Mouse (Mus musculus) right cerebral cortex, adult 2 months (tissue): ENCODE measurements around the gene Sept10.
"Not testable (repeated sequence)": the region's sequence is repeated elsewhere in the genome, so short reads cannot be mapped to it uniquely, and the experiment has no call there.

Source experiments
- DNase-seq, 2 experiments: peaks; one replicate each; pipeline ENCODE4 v3.0.0; 2021 to 2022; ENCODE audit warnings: low spot score in 2 of 2

The Sept10 gene

GRCm38 (mm10) chr10:59127637-59128036, 94.0 kb downstream of the Sept10 start:
- DNase-seq = no peak

GRCm38 (mm10) chr10:59125497-59125896, 96.2 kb downstream of the Sept10 start:
- DNase-seq = no peak

- no peak for DNase-seq
Measured at GRCm38 (mm10) chr10:59119811-59120210, 101.8 kb downstream of the Sept10 start.

DNA sequence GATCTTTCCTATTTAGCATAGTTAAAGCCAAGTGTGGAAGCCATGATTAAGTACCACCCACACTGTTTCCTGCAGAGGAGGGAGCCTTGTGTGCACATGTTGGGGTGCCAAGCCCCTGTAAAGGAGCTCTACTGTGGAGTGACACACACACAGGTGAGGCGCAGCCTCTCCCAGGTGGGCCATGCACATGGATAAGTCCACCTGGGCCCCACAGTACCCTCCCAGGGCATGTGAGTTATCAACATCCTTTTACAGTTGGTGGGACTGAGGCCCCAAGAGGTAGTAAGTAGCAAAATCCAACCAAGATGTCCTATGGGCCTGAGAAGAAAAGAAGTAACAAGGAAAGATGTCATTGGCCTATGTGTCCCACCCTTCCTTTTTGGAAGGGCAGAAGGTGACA, 102.6 kb downstream of the Sept10 start:
- no peak for DNase-seq

GRCm38 (mm10) chr10:59117555-59117954, 104.1 kb downstream of the Sept10 start:
- no peak for DNase-seq

DNA sequence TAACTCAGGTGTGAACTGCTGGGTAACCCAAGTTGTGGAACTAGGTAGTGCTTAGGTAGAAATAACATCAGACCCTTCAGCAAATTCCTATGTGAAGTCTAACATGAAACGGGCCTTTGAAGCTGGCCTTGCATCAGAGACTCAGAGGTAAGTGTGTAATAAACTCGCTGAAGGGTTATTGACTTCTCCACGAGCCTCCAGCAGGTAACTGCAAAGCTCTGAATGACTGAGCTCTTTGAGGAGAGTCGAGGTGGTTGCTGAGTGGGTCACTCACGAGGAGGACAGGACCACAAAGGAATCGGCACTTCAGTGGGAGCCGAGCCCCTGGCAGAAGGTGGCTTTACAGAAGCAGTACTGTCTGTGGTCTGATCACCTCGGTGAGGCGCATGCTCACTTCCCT, 105.3 kb downstream of the Sept10 start:
- DNase-seq = no peak

GRCm38 (mm10) chr10:59115691-59116090, 106.0 kb downstream of the Sept10 start:
- DNase-seq = no peak

DNA sequence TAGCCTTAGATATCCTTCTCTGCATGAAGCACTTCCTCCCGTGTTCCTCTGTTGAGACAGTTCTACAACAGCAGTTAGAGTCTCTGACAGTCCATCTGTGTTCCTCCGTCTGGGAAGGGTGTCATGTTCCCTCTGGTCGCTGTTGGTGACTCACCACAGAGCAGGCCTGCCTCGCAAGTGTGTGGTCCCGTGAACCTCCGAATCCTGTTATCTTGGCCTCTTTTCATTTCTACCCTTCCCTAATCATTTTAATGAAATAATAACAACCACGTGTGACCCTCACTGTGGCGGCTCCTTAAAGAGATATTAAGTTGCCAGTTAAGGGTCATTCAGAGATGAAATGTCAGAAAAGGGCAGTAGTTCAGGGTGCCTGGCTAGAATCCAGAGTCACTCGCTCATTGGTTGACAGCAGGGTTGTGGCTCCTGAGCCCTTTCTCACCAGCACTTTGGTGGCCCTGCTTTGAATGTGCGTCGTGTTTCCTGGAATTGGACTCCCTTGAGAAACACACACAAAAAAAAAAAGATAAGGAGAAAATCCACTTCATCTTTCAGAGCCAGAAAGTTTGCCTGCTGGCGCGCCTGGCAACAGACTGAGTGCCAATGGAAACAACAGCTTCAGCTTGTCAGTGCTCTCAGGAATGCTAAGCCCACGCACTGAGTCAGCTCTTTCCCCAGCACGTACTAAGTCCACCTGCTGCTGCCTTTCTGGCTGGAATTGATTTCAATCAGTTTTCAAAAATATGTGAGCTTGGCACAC, 106.9 kb downstream of the Sept10 start:
- DNase-seq = peak; percentile 84 to 89

DNA sequence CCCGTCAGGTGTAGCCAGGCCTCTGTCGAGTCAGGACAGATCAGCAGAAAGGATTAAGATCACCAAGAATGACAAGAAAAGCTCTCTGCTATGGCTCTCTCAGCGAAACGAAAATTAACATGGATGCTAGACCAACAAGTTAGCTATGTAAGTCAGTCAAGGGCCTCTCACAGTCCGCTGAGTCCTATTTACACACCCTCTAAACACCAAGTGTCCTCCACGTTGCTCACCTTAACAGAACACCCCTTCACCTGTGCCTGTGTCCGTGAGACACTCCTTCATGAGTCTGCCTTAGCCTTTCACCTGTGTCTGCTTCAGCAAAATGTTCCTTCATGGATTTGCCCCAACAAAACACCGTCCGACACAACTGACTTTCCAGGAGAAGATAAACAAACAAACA, 108.3 kb downstream of the Sept10 start:
- DNase-seq = no peak

GRCm38 (mm10) chr10:59112755-59113154, 108.9 kb downstream of the Sept10 start:
- no peak for DNase-seq

GRCm38 (mm10) chr10:59110386-59110785, 111.3 kb downstream of the Sept10 start:
- DNase-seq = no peak

GRCm38 (mm10) chr10:59109015-59109414, 112.6 kb downstream of the Sept10 start:
- peak; percentile 86 to 91 for DNase-seq

- DNase-seq = no peak
Measured at GRCm38 (mm10) chr10:59106644-59107043, 115.0 kb downstream of the Sept10 start.

GRCm38 (mm10) chr10:59105885-59106284, 115.8 kb downstream of the Sept10 start:
- no peak for DNase-seq

- no peak for DNase-seq
Measured at GRCm38 (mm10) chr10:59104683-59105082, 117.0 kb downstream of the Sept10 start.

- DNase-seq = not testable (repeated sequence)
Measured at GRCm38 (mm10) chr10:59103076-59103475, 118.6 kb downstream of the Sept10 start.

- DNase-seq = no peak
Measured at GRCm38 (mm10) chr10:59091988-59092387, 129.7 kb downstream of the Sept10 start.
